Mouse (Mus musculus): ENCODE data around the gene Ksr2. TPM values are rescaled to one million over a fixed set of nuclear protein-coding genes. Genes with fewer than 3 reads are reported as not detected.

Gene Ksr2
- polyA plus RNA-seq, 1 experiment from 2014 or later, result 0.07 TPM

- 76% methylated on average over 2 of the region's 2 CpGs for WGBS
- H3K4me3 ChIP-seq, result no peak overlapping the region
- no peaks in the 10 kb centered on the region for H3K36me3 ChIP-seq
- no peak for ATAC-seq (ENCODE audit: extremely low read depth, insufficient number of reproducible peaks, low FRiP score, low TSS enrichment)
- H3K27me3 ChIP-seq (replicated peaks), result peaks cover 10% of the 10 kb centered on the region; the same call in 1 of the 2 replicates
- H3K4me1 ChIP-seq, result peaks cover 8% of the 10 kb centered on the region; the same call in 1 of the 2 replicates
- H3K27ac ChIP-seq (replicated peaks), result no peak overlapping the region
- H3K9ac ChIP-seq, result no peak overlapping the region
- no peaks in the 10 kb centered on the region for H3K9me3 ChIP-seq
- H3K4me2 ChIP-seq, result no peak overlapping the region
Observed at GRCm38 (mm10) chr5:117452013-117452412, 38.2 kb downstream of the Ksr2 start.

DNA sequence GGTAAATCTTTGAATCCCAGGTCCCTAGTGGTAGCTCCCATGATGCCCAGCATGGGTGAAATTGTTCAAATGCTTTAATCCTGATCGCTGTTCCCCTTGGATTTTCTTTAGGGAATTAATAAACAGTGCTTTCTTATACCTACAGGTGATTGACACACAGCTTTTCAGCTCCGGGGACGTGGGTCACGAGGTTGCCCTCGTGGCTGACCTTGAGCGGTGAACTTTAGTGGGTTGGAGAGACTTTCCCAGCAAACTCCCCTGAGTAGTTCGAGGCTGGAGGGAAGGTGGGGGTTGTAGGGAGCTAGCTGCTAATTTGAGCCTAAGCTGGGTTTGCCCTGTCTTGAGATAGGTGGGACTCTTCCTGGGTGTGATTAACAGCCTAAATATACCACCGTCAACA is 41.7 kb downstream of the Ksr2 start:
- peaks cover 8% of the 10 kb centered on the region; the same call in 1 of the 2 replicates for H3K4me1 ChIP-seq
- no peak overlapping the region for H3K27ac ChIP-seq (replicated peaks)
- H3K4me2 ChIP-seq, result no peak overlapping the region
- H3K36me3 ChIP-seq, result no peaks in the 10 kb centered on the region
- WGBS, result 40% methylated on average over 8 of the region's 8 CpGs
- ATAC-seq (ENCODE audit: extremely low read depth, insufficient number of reproducible peaks, low FRiP score, low TSS enrichment), result no peak
- no peak overlapping the region for H3K4me3 ChIP-seq
- no peaks in the 10 kb centered on the region for H3K27me3 ChIP-seq (replicated peaks)
- H3K9me3 ChIP-seq, result no peaks in the 10 kb centered on the region
- no peak overlapping the region for H3K9ac ChIP-seq

DNA sequence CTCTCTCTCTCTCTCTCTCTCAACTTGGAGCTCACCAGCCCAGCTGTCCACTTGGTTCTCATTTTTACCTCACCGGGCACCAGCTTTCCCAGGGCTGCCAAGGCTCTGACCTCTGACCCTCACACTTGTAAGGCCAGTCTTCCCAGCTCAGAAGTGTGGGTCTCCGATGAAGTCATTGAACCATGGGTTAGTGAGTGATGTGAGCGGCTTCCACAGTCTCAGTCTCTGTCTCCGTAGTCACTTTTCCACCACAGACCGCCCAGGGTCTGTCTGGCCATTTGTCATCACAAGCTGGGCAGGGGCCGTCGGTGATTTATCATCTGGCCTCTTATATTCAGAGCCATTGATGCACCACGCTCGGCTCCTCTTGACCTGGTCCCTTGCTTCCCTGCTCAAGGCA is 43.3 kb downstream of the Ksr2 start:
- Histone ChIP-seq H3K4me2 (no peak overlapping the region), H3K27ac (replicated peaks) (no peak overlapping the region), H3K9ac (no peak overlapping the region), H3K27me3 (replicated peaks) (no peaks in the 10 kb centered on the region), H3K4me3 (no peak overlapping the region), H3K36me3 (no peaks in the 10 kb centered on the region), H3K4me1 (peaks cover 8% of the 10 kb centered on the region; the same call in 1 of the 2 replicates), H3K9me3 (peaks cover 3% of the 10 kb centered on the region; the same call in 1 of the 2 replicates)
- no peak for ATAC-seq (ENCODE audit: extremely low read depth, insufficient number of reproducible peaks, low FRiP score, low TSS enrichment)
- 55% methylated on average over 9 of the region's 9 CpGs for WGBS

DNA sequence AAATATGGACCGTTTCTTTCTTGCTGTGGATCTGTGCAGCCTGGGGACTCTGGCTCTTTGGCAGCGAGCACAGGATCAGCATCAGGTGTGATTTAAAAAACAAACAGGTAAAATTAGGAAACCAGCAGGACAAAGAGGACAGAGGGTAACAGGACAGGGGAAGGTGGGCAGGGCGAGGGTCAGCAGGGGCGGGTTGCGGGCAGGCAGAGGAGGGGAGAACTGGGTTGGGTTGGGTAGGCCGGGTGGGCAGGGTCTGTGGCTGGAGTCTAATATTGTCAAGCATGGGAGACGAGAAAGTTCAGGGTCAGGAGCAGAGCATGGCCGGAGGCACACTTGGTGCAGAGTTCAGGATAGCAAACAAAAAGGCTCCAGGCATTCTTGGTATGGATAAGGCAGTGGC is 43.8 kb downstream of the Ksr2 start:
- H3K27ac ChIP-seq (replicated peaks), result no peak overlapping the region
- no peak for ATAC-seq (ENCODE audit: extremely low read depth, insufficient number of reproducible peaks, low FRiP score, low TSS enrichment)
- peaks cover 3% of the 10 kb centered on the region; the same call in 1 of the 2 replicates for H3K9me3 ChIP-seq
- H3K9ac ChIP-seq, result no peak overlapping the region
- peaks cover 8% of the 10 kb centered on the region; the same call in 1 of the 2 replicates for H3K4me1 ChIP-seq
- no peaks in the 10 kb centered on the region for H3K36me3 ChIP-seq
- H3K4me3 ChIP-seq, result no peak overlapping the region
- H3K27me3 ChIP-seq (replicated peaks), result no peaks in the 10 kb centered on the region
- H3K4me2 ChIP-seq, result no peak overlapping the region
- 75% methylated on average over 8 of the region's 8 CpGs for WGBS

GRCm38 (mm10) chr5:117458899-117459298 is 45.1 kb downstream of the Ksr2 start:
- Histone ChIP-seq H3K9ac (no peak overlapping the region), H3K36me3 (no peaks in the 10 kb centered on the region), H3K4me1 (peaks cover 8% of the 10 kb centered on the region; the same call in 1 of the 2 replicates), H3K9me3 (peaks cover 3% of the 10 kb centered on the region; the same call in 1 of the 2 replicates), H3K27ac (replicated peaks) (no peak overlapping the region), H3K27me3 (replicated peaks) (no peaks in the 10 kb centered on the region), H3K4me2 (no peak overlapping the region), H3K4me3 (no peak overlapping the region)
- no peak for ATAC-seq (ENCODE audit: extremely low read depth, insufficient number of reproducible peaks, low FRiP score, low TSS enrichment)
- 51% methylated on average over 9 of the region's 9 CpGs for WGBS

GRCm38 (mm10) chr5:117460261-117460660 is 46.5 kb downstream of the Ksr2 start:
- H3K36me3 ChIP-seq, result no peaks in the 10 kb centered on the region
- WGBS, result 88% methylated on average over 14 of the region's 14 CpGs
- no peak overlapping the region for H3K27ac ChIP-seq (replicated peaks)
- H3K9me3 ChIP-seq, result peaks cover 3% of the 10 kb centered on the region; the same call in 1 of the 2 replicates
- ATAC-seq (ENCODE audit: extremely low read depth, insufficient number of reproducible peaks, low FRiP score, low TSS enrichment), result no peak
- H3K4me1 ChIP-seq, result peaks cover 8% of the 10 kb centered on the region; the same call in 1 of the 2 replicates
- H3K27me3 ChIP-seq (replicated peaks), result no peaks in the 10 kb centered on the region
- no peak overlapping the region for H3K4me3 ChIP-seq
- no peak overlapping the region for H3K9ac ChIP-seq
- no peak overlapping the region for H3K4me2 ChIP-seq

GRCm38 (mm10) chr5:117467052-117467451 is 53.3 kb downstream of the Ksr2 start:
- H3K4me2 ChIP-seq, result no peak overlapping the region
- no peak overlapping the region for H3K4me3 ChIP-seq
- WGBS, result 58% methylated on average over 12 of the region's 12 CpGs
- ATAC-seq (ENCODE audit: extremely low read depth, insufficient number of reproducible peaks, low FRiP score, low TSS enrichment), result no peak
- no peak overlapping the region for H3K9ac ChIP-seq
- H3K27ac ChIP-seq (replicated peaks), result no peak overlapping the region
- H3K27me3 ChIP-seq (replicated peaks), result 0 out of 2 replicates have a peak, but pooled peaks cover 4% of the 10 kb centered on the region
- H3K4me1 ChIP-seq, result no peaks in the 10 kb centered on the region
- H3K36me3 ChIP-seq, result no peaks in the 10 kb centered on the region
- no peaks in the 10 kb centered on the region for H3K9me3 ChIP-seq

- no peak for ATAC-seq (ENCODE audit: extremely low read depth, insufficient number of reproducible peaks, low FRiP score, low TSS enrichment)
- no peaks in the 10 kb centered on the region for H3K36me3 ChIP-seq
- WGBS, result 81% methylated on average over 4 of the region's 4 CpGs
- H3K9ac ChIP-seq, result no peak overlapping the region
- no peaks in the 10 kb centered on the region for H3K9me3 ChIP-seq
- no peak overlapping the region for H3K4me3 ChIP-seq
- no peak overlapping the region for H3K4me2 ChIP-seq
- no peak overlapping the region for H3K27ac ChIP-seq (replicated peaks)
- no peaks in the 10 kb centered on the region for H3K4me1 ChIP-seq
- H3K27me3 ChIP-seq (replicated peaks), result 0 out of 2 replicates have a peak, but pooled peaks cover 4% of the 10 kb centered on the region
Observed at GRCm38 (mm10) chr5:117468961-117469360, 55.2 kb downstream of the Ksr2 start.

DNA sequence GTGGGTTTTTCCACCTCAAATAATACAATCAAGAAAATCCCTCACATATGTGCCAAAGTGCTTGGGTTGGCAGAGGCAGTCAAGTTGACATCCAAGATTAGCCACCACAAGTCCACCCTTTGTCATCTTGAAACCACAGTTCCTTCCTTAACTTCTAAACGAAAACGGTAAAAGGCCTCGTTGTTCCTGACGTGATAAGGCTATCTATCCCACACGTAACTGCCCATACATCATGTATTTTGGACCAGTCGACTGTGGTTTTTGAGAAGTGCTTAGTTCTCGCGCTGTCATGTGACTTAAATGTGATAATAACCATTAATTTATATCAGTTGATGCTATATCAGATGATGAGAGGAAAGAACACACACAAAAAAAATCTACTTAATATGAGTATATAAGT is 55.8 kb downstream of the Ksr2 start:
- no peak overlapping the region for H3K27ac ChIP-seq (replicated peaks)
- 0 out of 2 replicates have a peak, but pooled peaks cover 4% of the 10 kb centered on the region for H3K27me3 ChIP-seq (replicated peaks)
- H3K4me2 ChIP-seq, result no peak overlapping the region
- H3K4me1 ChIP-seq, result no peaks in the 10 kb centered on the region
- H3K36me3 ChIP-seq, result no peaks in the 10 kb centered on the region
- H3K9me3 ChIP-seq, result no peaks in the 10 kb centered on the region
- H3K4me3 ChIP-seq, result no peak overlapping the region
- no peak for ATAC-seq (ENCODE audit: extremely low read depth, insufficient number of reproducible peaks, low FRiP score, low TSS enrichment)
- 62% methylated on average over 8 of the region's 8 CpGs for WGBS
- H3K9ac ChIP-seq, result no peak overlapping the region

- H3K27me3 ChIP-seq (replicated peaks), result no peaks in the 10 kb centered on the region
- no peak overlapping the region for H3K27ac ChIP-seq (replicated peaks)
- H3K9ac ChIP-seq, result no peak overlapping the region
- no peaks in the 10 kb centered on the region for H3K9me3 ChIP-seq
- no peak overlapping the region for H3K4me2 ChIP-seq
- WGBS, result 74% methylated on average over 3 of the region's 3 CpGs
- 0 out of 2 replicates have a peak, but pooled peaks cover 3% of the 10 kb centered on the region for H3K4me1 ChIP-seq
- H3K4me3 ChIP-seq, result no peak overlapping the region
- no peaks in the 10 kb centered on the region for H3K36me3 ChIP-seq
- ATAC-seq (ENCODE audit: extremely low read depth, insufficient number of reproducible peaks, low FRiP score, low TSS enrichment), result no peak
Observed at GRCm38 (mm10) chr5:117481162-117481561, 67.4 kb downstream of the Ksr2 start.

DNA sequence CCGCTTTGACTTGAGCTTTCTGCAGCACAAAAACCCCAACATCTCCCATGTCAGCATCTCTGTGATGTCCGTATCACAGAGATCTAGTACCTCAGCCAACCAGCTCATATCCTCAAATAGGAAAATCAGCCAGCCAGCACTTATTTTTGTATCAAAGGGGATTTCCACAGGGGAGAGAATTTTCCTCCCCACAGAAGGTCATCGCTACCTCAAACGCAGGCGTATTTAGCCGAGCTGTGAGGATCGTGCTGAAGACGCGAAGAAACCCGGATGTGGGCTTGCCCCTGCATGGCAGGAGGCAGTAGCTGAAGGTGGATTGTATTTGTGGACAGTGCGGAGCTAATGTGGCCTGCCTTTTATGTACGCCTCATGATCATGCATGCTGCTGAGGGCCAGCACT is 67.8 kb downstream of the Ksr2 start:
- Histone ChIP-seq H3K4me3 (no peak overlapping the region), H3K27me3 (replicated peaks) (no peaks in the 10 kb centered on the region), H3K4me1 (0 out of 2 replicates have a peak, but pooled peaks cover 3% of the 10 kb centered on the region), H3K9me3 (no peaks in the 10 kb centered on the region), H3K27ac (replicated peaks) (no peak overlapping the region), H3K9ac (no peak overlapping the region), H3K36me3 (no peaks in the 10 kb centered on the region), H3K4me2 (no peak overlapping the region)
- no peak for ATAC-seq (ENCODE audit: extremely low read depth, insufficient number of reproducible peaks, low FRiP score, low TSS enrichment)
- 80% methylated on average over 12 of the region's 12 CpGs for WGBS

GRCm38 (mm10) chr5:117482013-117482412 is 68.2 kb downstream of the Ksr2 start:
- Histone ChIP-seq H3K9ac (no peak overlapping the region), H3K4me2 (no peak overlapping the region), H3K27me3 (replicated peaks) (no peaks in the 10 kb centered on the region), H3K9me3 (no peaks in the 10 kb centered on the region), H3K4me3 (no peak overlapping the region), H3K27ac (replicated peaks) (no peak overlapping the region), H3K36me3 (no peaks in the 10 kb centered on the region), H3K4me1 (0 out of 2 replicates have a peak, but pooled peaks cover 3% of the 10 kb centered on the region)
- WGBS, result 50% methylated on average over 11 of the region's 11 CpGs
- ATAC-seq (ENCODE audit: extremely low read depth, insufficient number of reproducible peaks, low FRiP score, low TSS enrichment), result no peak
